Mouse (Mus musculus) T-helper 17 cell (primary cell): Measurements from ENCODE around the gene Washc3.

ENCODE experiments used
- in situ Hi-C, 2 experiments: fragments of 300-600 bp; cut with MboI, MseI; formaldehyde crosslinking; loops; 1 replicate in 1 of 2; 2 replicates in 1 of 2; pipeline ENCODE4 v1.15.1; 2025; ENCODE audit warnings: high pct_unique_total_duplicates in 2 of 2

The Washc3 gene

DNA sequence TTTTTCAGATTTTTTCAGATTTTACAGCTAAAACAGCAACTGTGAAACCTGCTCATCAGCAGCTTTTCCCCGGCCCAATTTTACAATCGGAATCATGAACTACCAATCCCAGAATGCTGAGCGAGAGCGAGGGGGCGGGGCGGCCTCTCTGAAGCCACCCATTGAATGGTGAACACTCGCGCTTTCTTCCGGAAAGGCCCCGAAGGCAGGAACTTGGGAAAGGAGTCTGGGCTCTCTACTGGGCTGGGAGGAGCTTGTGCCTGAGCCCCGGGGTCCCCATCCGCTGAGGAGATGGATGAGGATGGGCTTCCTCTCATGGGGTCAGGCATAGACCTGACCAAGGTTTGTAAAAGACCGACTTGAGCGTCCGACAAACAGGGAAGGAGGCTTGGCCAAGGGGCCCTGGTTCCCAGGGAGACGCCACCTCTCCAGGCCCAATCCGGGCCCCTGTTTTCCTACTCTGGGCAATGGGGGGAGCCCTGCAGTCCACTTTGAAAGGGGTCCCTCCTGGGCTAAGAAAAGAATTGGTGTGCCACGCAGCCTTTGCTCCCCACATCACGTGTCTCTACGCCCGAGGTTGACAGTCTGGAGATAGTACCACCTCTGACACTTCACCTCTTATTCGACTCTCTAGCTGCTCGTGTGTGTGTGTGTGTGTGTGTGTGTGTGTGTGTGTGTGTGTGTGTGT is at the start of gene Washc3:
Gene Washc3, plus strand, starts transcription at position 143 of the 688 bp plus-strand sequence.
- in situ Hi-C loops: loop anchor here in 1 of 2 experiments (5.0 kb wide), 1 partner anchor 301 kb away; the partner anchor contains the start of gene Chpt1

DNA sequence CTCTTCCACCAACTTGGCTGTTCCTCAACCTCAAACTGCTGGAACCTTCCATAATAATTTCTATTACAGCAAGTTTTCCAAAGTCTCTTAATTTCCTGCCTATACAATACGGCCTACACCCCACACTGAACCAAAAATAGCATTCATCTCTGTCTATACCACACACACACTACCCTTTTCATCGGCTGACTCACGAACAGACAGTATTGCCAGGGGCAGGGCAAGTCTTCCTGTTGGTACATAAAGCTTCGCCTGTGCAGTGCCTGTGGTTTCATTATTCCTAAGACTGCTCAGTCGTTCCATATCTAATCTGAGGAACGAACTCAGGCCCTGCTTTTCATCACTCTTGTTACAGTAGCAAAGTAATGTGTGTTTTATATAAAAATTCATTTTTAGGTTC is 49.2 kb upstream of the Washc3 start:
- in situ Hi-C loops: no loop called here

DNA sequence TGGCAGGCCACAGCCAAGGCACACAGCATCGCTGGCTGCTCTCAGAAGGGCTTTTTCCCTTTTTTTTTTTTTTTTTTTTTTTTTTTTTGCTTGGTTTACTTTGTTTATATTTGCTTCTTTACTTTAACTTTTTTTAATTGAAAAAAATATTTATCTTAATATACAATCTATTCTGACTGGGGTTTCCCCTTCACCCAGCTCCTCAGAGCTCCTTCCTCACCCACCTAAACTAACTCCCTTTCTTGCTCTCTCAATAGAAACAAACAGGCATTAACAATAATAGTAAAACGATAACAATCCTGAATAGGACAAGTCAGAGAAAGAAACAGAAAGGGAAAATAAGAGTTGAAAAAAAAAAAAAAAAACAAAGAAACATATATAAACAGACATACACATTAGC is 38.8 kb upstream of the Washc3 start:
- in situ Hi-C loops: no loop called here

DNA sequence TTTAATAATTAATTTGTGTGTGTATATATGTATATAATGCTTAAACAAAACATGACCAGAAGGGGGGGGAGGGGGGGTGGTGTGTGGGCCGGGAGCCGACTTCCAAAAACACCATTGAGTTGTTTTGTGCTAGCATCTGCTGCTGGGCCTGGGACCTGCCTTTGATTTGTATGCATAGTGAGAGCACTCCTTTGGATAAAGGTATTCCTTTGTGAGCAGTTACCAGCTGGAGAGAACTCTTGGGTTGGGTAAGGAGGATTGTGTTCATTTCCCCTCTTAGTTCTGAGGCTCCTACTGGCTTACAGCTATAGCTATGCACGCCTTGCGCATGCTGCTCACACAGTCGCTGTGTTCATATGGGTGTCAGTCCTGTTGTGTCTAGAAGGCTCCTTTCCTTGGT is 38.2 kb upstream of the Washc3 start:
- in situ Hi-C loops: no loop called here

DNA sequence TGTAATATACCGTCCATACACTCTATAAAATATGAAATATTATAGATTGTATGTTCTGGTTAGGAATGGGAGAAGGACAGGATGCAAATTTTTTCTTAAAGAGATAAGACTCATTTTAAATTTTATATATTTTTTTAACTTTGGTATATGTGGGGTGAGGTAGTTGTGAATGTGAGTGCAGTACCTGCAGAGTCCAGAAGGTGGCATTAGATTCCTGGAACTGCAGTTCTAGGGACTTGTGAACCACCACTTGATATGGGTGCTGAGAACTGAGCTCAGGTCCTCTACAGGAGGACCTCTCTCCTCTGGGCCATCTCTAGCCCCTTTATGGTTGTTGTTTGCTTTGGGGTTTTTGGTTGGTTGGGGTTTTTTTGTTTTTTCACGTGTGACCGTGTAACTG is 34.7 kb upstream of the Washc3 start:
- in situ Hi-C loops: no loop called here

DNA sequence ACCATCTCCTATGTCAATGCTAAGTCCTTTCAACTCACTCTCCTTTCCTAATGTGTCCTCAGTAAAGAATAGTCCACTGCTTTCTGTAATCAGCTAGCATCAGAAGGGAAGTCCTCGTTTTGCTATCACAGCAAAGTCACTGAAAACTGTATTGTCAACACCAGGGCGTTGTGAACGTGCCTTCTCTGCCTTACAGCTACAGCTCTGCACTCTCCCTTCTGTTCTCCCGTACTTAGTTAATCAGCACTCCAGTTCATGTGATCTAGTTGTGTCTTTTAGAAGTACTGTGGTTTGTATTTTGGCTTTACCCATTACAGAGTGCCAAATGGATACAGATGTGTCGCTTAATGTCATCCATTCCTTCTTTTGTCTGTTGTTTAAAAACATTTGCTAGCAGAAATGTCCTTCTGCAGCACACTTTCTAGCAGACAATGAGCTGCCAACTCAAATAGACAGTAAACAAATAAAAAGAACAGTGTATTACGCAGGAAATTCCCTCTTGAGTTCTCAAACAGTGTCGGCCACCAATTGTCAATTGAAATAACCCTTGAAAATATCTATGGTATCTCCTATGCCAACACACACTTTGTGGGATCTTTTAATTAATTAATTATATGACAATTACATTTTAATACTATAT is 33.3 kb upstream of the Washc3 start:
- in situ Hi-C loops: no loop called here

DNA sequence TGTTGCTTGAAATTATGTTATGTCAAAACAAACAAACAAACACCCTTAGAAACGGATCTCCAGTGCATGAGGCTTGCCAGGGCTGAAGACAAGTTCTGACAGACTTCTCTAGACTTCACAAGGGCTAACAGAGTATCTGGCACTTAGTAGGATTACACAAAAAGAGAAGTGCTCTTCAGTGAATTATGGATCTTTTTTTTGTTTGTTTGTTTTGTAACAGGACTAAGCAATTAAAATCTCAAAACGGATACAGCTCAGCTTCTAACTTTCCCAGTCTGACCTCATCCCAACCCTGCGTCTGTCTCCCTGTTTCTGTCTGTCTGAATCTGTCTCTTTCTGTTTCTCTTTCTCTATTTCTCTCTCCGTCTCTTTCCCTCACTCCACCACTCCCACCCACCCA is 352 bp upstream of the Washc3 start:
- in situ Hi-C loops: loop anchor here in 1 of 2 experiments (5.0 kb wide), 1 partner anchor 302 kb away; the partner anchor contains the start of gene Chpt1

DNA sequence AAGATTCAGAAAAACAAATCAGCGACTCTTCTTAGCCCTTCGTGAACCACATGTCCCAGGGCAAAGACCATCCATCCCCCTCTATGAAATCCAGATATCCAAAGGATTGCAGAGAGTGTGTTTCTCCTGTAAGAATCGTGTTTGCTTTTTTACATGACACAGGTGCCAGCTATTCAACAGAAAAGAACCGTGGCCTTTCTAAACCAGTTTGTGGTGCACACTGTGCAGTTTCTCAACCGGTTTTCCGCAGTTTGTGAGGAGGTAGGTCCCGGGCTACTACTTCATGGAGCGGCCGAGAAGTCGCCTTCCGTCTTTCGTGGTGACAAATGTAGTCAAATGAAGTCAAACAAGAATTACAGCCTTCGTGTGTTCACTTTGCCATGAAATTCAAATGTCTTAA is 757 bp downstream of the Washc3 start:
- in situ Hi-C loops: loop anchor here in 1 of 2 experiments (5.0 kb wide), 1 partner anchor 301 kb away; the partner anchor contains the start of gene Chpt1

DNA sequence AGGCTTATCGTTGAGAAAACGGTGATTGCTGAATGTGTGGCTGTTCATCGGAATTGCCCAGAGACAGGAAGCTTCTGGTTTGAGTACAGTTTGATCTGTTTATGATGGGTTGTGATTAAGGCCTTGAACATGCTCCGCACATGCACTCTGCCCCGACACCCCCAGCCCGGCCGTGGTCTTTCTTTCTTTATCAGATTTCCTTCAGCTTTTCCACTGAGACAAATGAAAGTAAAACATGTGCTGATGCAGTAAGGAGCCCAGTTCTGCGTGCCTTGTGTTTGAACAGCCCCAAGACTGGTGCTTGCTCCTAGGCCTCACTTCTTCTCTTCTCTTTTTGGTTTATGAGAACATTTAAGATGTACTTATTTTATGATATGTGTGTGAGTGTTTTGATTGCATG is 1.7 kb downstream of the Washc3 start:
- in situ Hi-C loops: loop anchor here in 1 of 2 experiments (5.0 kb wide), 1 partner anchor 300 kb away; the partner anchor contains the start of gene Chpt1

DNA sequence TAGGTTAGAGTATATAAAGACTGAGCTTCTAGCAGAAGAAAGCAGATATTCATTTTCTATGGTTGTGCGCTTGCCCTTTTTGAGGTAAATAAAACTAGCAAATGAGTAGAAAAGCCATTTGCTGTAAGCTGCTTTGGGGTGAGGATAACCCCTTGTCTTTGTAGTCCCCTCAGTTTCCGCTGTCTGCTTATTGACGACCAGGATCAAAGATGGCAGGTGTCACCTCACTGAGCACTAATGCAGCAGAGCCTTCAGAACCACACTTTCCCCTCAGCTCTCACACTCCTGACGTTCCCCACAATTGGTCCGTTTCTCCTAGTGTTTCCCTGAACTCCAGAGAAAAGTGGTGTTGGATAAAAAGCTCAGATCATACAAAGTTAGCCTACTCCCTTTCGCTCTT is 2.3 kb downstream of the Washc3 start:
- in situ Hi-C loops: loop anchor here in 1 of 2 experiments (5.0 kb wide), 1 partner anchor 299 kb away; the partner anchor contains the start of gene Chpt1

DNA sequence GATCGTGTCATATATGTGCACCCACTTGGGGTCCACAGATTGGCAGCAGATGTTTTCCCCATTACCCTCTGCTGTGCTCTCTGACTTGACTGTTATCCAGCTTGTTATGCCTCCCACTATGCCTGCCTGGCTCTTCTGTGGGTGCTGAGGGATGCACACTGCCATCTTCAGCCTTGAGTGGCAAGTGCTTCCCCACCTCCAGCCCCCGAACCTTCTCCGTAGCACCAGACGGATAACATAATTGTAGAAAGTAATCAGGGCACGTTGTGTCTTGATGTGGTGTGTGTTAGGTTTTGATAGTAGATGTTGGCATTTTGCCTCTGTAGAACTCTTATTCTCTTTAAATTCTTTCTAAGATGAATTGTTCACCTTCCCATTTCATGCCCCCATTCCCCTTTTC is 11.8 kb downstream of the Washc3 start:
- in situ Hi-C loops: no loop called here

DNA sequence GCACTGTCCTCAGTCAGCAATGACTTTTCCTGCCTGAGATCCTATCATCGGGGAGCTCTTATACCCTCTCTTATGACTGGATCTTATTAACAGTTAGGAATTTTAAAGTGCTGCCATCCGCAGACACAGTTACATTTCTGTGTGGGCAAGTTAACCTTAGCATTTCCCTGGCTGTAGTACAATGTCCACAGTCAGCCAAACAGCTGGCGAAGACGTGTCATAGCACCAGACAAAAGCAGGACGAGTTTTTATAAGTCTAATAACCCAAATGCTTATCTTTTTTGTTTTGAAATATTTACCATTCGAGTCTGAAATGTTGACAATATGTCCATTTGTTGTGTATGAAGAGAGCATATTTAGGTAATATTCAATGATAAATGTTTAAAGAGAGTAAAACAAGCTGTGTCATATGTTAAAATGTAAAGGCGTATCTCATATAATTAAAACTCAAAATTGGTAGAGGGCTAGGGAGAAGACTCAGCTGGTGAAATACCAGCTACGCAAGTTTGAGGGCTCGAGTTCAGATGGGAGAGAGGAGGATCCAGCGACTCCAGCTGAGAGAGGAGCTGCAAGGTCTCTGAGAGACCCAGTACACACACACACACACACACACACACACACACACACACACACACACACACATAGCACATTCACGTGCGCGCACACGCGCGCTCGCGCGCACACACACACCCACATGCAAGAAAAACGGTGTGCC is 14.1 kb downstream of the Washc3 start:
- in situ Hi-C loops: no loop called here

DNA sequence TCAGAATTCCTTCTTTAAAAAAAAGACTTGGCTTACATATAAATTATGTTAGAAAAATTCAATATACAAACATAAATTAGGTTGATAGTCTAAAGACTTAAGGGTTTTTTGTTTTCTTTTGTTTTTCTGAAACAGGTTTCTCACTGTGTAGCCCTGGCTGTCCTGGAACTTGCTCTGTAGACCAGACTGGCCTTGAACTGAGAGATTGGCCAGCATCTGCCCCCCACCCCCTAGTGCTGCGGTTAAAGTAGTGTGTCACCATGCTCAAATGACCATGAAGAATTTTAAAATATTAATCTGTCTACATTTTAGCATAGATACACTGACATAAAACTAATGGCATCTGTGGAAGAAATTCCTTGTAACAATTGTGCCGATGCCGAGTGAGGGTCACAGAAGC is 17.3 kb downstream of the Washc3 start:
- in situ Hi-C loops: no loop called here

DNA sequence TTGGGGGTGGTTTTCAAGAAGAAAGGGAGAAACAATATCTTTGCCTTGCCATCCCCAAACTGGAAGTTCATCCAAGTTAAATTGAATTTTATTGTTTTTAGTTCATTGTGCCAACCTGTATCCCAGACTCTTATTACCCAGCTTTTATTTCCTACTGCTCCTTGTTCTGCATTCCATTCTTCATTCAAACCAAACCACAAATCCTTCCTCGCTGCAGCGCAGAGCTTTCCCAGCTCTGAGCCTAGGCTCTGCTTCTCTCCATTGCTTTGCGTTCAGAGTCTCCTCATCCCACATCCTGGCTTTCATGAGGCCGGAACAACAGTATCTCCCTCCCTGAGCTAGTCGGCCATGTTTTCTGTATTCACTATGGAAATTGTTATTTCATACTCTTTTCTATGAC is 20.8 kb downstream of the Washc3 start:
- in situ Hi-C loops: no loop called here

DNA sequence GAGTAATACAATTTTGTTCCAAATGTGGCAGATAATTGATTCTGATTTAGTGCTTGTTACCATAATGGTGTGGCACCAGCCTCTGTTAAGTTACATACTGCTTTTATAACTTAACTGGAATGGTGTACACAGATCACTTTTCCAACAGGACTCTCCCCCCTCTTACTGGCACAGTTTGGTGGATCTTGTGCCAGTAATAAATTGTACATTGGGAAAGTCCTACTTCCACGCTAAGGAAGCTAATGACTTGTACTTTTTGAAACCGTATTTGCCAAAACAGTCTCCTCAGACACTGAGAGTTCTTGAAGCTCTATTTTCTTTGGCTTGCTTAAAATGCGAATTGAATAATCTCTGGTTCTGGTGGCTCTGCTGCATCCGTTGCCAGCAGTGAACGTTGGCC is 24.5 kb downstream of the Washc3 start:
- in situ Hi-C loops: no loop called here

DNA sequence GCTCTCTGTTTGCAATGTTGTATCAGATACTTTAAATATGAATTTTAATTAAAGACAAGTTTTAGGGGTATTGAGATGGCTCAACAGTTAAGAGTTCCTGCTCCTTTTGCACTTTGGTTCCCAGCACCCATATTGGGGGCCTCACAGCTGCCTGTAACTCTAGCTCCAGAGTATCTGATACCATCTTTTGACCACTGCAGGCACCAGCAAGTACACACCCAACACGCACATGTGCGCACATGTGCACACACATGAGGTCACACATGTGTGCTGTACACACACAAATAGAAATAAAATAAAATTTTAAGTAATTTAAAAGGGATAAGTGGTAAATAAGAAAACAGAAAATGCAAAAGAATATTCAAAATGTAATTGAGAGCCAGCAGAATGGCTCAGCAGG is 27.1 kb downstream of the Washc3 start:
- in situ Hi-C loops: no loop called here

DNA sequence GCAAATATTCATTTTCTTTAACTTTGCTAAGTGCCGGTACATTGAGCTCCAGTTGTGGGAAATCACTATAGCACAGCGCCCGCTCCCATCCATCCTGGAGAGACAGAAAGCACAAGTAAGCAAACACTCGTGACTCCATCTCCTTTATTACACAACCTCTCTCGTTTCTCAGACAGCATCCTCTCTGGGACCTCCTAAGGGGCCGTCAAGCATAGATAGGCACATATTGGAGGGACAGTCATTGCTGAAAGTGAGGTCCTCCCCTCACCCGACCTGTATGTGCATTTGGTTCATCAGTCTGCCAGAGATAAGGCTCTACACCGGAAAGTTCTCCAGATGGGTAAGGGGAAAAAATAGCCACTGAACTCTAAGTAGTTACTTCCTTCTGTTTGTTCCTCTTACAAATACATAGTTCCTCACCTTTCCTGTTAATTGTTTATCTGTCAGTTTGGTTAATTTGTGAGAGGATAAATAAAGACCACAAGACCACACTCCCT is 27.7 kb downstream of the Washc3 start:
- in situ Hi-C loops: no loop called here

DNA sequence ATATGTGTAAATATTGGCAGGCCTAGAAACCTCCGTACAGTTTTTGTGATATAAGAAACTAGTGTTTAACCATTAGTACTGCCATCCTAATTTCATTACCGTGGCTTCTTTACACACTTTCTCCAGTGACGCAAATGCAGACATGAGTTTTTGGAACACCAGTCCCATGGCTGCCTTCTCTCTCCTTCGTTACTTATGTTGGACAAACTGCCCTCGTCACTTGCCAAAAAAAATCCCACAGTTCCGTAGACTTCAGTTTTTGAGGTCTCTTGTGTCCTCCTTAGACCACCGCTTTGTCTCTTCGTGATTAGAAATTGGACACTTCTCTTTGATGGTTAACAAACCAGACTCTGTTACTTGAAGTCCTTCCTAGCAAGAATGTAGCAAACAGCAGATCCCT is 30.8 kb downstream of the Washc3 start:
- in situ Hi-C loops: no loop called here

DNA sequence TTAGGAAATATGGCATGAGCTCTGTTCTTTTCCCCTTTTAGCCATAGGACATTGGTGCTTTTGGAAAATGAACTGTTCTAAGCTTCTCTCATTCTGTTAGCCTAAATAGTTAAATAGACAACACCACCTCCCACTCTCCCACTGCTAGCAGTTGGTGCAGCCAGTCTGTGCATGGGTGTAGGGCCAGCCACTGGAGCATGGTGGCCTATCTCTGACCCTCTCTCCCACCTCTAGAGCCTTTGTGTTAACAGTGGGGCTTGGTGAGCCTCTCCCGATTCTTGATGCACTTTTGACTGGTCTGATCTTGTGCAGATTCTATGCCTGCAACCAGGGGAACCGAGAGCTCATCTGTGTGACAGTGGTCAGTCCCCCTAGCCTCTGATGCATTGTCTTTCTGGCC is 31.9 kb downstream of the Washc3 start:
- in situ Hi-C loops: no loop called here

DNA sequence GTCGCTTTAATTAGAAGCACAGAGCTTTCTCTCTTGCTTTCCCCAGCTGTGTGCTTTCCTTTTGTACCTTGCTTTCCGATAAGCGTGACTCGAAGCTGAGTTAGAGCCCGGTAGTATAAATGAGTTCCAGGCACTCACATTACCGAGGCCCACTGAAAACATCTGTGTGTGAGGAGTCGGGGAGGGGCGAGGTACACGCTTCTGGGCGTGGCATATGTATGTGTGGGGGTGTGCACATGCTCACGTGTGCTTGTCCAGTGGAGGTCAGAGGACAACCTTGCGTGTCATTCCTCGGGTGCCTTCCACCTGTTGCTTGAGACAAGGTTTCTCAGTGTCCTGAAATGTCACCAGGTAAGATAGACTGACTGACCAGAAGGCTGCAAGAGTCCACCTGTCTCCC is 43.8 kb downstream of the Washc3 start:
- in situ Hi-C loops: loop anchor here in 1 of 2 experiments (5.0 kb wide), 1 partner anchor 88 kb away; no protein-coding TSS in a partner anchor

DNA sequence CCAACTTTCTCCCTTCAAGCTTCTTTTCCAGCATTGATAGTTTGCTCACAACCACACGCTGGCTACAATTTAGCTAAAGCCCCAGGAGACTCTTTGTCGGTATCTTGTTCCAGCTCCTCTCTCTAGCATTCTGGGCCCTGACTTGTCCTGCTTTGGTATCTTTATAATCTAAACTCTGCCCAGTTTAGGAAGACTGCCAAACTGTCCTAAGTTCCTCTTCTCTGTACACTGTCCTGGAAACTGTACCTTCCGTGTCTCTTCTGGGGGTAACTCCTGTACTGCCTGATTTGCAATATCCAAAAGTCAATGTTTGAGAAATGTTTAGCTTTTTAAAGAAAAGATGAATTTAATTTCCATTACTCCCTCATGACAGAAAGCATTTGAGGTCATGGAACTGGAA is 49.4 kb downstream of the Washc3 start:
- in situ Hi-C loops: no loop called here
